8 mouse cellular contexts compared by ENCODE assay signal in the genomic region with DNA sequence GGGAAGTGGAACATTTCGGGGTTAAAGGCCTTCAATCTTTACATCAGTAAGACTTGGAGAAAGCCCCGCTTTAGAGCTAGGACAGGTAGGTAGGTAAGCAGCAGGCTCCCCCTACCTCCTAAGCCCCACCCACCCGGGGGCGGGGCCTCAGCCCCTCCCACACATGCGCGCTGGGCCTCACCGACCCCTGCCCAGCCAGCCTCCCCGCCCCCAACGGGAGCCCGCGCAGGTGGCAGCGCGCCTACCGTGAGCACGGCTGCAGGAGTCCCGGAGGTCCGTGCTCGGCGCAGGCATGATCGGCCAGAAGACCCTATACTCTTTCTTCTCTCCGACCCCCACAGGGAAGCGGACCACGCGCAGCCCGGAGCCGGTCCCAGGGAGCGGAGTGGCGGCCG. TPM values are rescaled to one million over a fixed set of nuclear protein-coding genes. Genes with fewer than 3 reads are reported as not detected.
A peak's percentile ranks its signal among the peaks of the same experiment; 100 is the strongest.
DNase-seq lines count a peak whose midpoint lies in the region; ATAC-seq and TF ChIP-seq lines count a peak whose summit lies in the region.

A gene (plus strand): TSS at position 176 of the 395 bp plus-strand sequence.

- no peak for TF ChIP-seq CTCF in MEL (IDR thresholded peaks at IDR 0.05 in 2 of 3, conservative IDR thresholded peaks at IDR 0.05 in 1 of 3; ENCODE audit: control insufficient read depth in 1 of 3, insufficient read depth in 1 of 3, low read depth in 2 of 3, low read length in 3 of 3, poor library complexity in 1 of 3, severe bottlenecking in 1 of 3)
- TF ChIP-seq CTCF in heart, postnatal 0 days (IDR thresholded peaks at IDR 0.05; ENCODE audit: low read depth) = no peak
- TF ChIP-seq CTCF in thymus, adult 2 months (IDR thresholded peaks at IDR 0.05; ENCODE audit: borderline replicate concordance, control insufficient read depth, extremely low read depth, insufficient read depth, low read length, poor library complexity) = no peak

- no peak for TF ChIP-seq RAD21 in MEL (IDR thresholded peaks at IDR 0.05; ENCODE audit: low read depth, low read length)

- no peak; a peak in 1 of 4 replicates for TF ChIP-seq POLR2A in MEL (IDR thresholded peaks at IDR 0.05; ENCODE audit: control insufficient read depth in 1 of 2, insufficient read depth in 1 of 2, low read depth in 1 of 2, low read length in 2 of 2, poor library complexity in 1 of 2)
- peak; percentile 9; the same call in 1 of the 2 replicates for TF ChIP-seq POLR2A in thymus, adult 2 months (IDR thresholded peaks at IDR 0.05; ENCODE audit: control insufficient read depth, extremely low read depth, insufficient read depth, low read length, poor library complexity)

- under 1% methylated on average over 21 of the region's 29 CpGs for WGBS in heart, postnatal 0 days
- 1% methylated on average over 29 of the region's 29 CpGs for WGBS in large intestine, adult 2 months
- under 1% methylated on average over 28 of the region's 29 CpGs for WGBS in midbrain, embryonic 11.5 days
- WGBS in thymus, adult 2 months = 1% methylated on average over 29 of the region's 29 CpGs

- peak; percentile 86 for DNase-seq in CD4-positive helper T cell, adult 2 months (ENCODE audit: low read depth, low spot score)
- peak; percentile 68 for DNase-seq in MEL (ENCODE audit: low read depth, low spot score)
- DNase-seq in embryo, embryonic 11.5 days (ENCODE audit: low read depth, low spot score) = peak; percentile 49
- no peak for DNase-seq in heart, postnatal 0 days (ENCODE audit: low spot score)
- no peak for DNase-seq in large intestine, adult 2 months (ENCODE audit: low read depth, low spot score)
- DNase-seq in midbrain, embryonic 11.5 days (ENCODE audit: low spot score, missing footprints) = peak; percentile 97
- DNase-seq in thymus, adult 2 months = peak; percentile 79
- DNase-seq in layer of hippocampus, adult 9-11 months = no peak

- TF ChIP-seq EP300 in MEL (IDR thresholded peaks at IDR 0.05; ENCODE audit: low read depth in 1 of 2, low read length in 2 of 2) = no peak
- no peak for TF ChIP-seq EP300 in heart, postnatal 0 days (IDR thresholded peaks at IDR 0.05; ENCODE audit: low read depth)

- H3K79me2 ChIP-seq in MEL (ENCODE audit: control insufficient read depth, insufficient read depth, low read length, poor library complexity) = peaks cover 3% of the 10 kb centered on the region; the same call in 1 of the 2 replicates

- H3K27me3 ChIP-seq in MEL (ENCODE audit: control insufficient read depth in 1 of 2, insufficient read depth in 2 of 2, low read length in 2 of 2) = no peaks in the 10 kb centered on the region
- no peaks in the 10 kb centered on the region for H3K27me3 ChIP-seq in heart, postnatal 0 days (ENCODE audit: control insufficient read depth, insufficient read depth, low read length)
- H3K27me3 ChIP-seq in midbrain, embryonic 11.5 days (ENCODE audit: control insufficient read depth, insufficient read depth, low read length) = no peaks in the 10 kb centered on the region
- no peaks in the 10 kb centered on the region for H3K27me3 ChIP-seq in thymus, adult 2 months (ENCODE audit: control insufficient read depth, insufficient read depth, low read length)

- H3K9ac ChIP-seq in MEL (ENCODE audit: control insufficient read depth, low read depth, low read length, poor library complexity, severe bottlenecking) = peak within 1 kb of the TSS; percentile 84
- peak within 1 kb of the TSS; percentile 58 for H3K9ac ChIP-seq in heart, postnatal 0 days (replicated peaks; ENCODE audit: low read depth, low read length)
- H3K9ac ChIP-seq in midbrain, embryonic 11.5 days (ENCODE audit: low read length) = peak within 1 kb of the TSS; percentile 73

- no peaks in the 10 kb centered on the region for H3K9me3 ChIP-seq in MEL (replicated peaks; ENCODE audit: insufficient read depth, low read length)
- H3K9me3 ChIP-seq in heart, postnatal 0 days (replicated peaks; ENCODE audit: control insufficient read depth, low read length) = no peaks in the 10 kb centered on the region
- no peaks in the 10 kb centered on the region for H3K9me3 ChIP-seq in midbrain, embryonic 11.5 days (ENCODE audit: control insufficient read depth, low read length)

- peak within 1 kb of the TSS; percentile 58 for H3K27ac ChIP-seq in MEL (ENCODE audit: control insufficient read depth, low read depth, low read length)
- peak within 1 kb of the TSS; percentile 92 for H3K27ac ChIP-seq in heart, postnatal 0 days (ENCODE audit: low read depth)
- H3K27ac ChIP-seq in midbrain, embryonic 11.5 days (ENCODE audit: low read depth, low read length) = no peak within 1 kb of the TSS
- H3K27ac ChIP-seq in thymus, adult 2 months (ENCODE audit: control insufficient read depth, insufficient read depth, low read length) = no peak within 1 kb of the TSS

- H3K4me2 ChIP-seq in heart, postnatal 0 days (ENCODE audit: low read depth, low read length) = peak within 1 kb of the TSS; percentile 95
- H3K4me2 ChIP-seq in midbrain, embryonic 11.5 days = peak within 1 kb of the TSS; percentile 96

- H3K4me1 ChIP-seq in MEL (ENCODE audit: control insufficient read depth in 1 of 2, insufficient read depth in 2 of 2, low read length in 2 of 2) = peaks cover 8 to 32% of the 10 kb centered on the region in 2 experiments
- peaks cover 19% of the 10 kb centered on the region for H3K4me1 ChIP-seq in heart, postnatal 0 days (ENCODE audit: control insufficient read depth, insufficient read depth)
- H3K4me1 ChIP-seq in midbrain, embryonic 11.5 days (ENCODE audit: control insufficient read depth, insufficient read depth, low read length) = peaks cover 24% of the 10 kb centered on the region
- peaks cover 20% of the 10 kb centered on the region for H3K4me1 ChIP-seq in thymus, adult 2 months (replicated peaks; ENCODE audit: control insufficient read depth, insufficient read depth, low read length)

- H3K4me3 ChIP-seq in MEL (ENCODE audit: control insufficient read depth in 1 of 2, insufficient read depth in 1 of 2, low read depth in 2 of 2, low read length in 2 of 2) = peak within 1 kb of the TSS; percentile 73 to 75
- peak within 1 kb of the TSS; percentile 64 for H3K4me3 ChIP-seq in heart, postnatal 0 days (ENCODE audit: low read depth, low read length)
- H3K4me3 ChIP-seq in midbrain, embryonic 11.5 days (ENCODE audit: low read depth, low read length) = peak within 1 kb of the TSS; percentile 84
- H3K4me3 ChIP-seq in thymus, adult 2 months (ENCODE audit: control insufficient read depth, insufficient read depth, low read length) = peak within 1 kb of the TSS; percentile 52

- H3K36me3 ChIP-seq in MEL (ENCODE audit: control insufficient read depth in 1 of 2, insufficient read depth in 2 of 2, low read length in 2 of 2) = peaks cover 0 to 22% of the 10 kb centered on the region in 2 experiments; a peak in 2 of 4 replicates
- no peaks in the 10 kb centered on the region for H3K36me3 ChIP-seq in heart, postnatal 0 days (replicated peaks; ENCODE audit: control insufficient read depth, insufficient read depth, low read length)
- 0 out of 2 replicates have a peak, but pooled peaks cover 2% of the 10 kb centered on the region for H3K36me3 ChIP-seq in midbrain, embryonic 11.5 days (ENCODE audit: control insufficient read depth, insufficient read depth, low read length)
- no peaks in the 10 kb centered on the region for H3K36me3 ChIP-seq in thymus, adult 2 months (ENCODE audit: control insufficient read depth, insufficient read depth, low read length)

- no peak for ATAC-seq in heart, postnatal 0 days (ENCODE audit: insufficient read depth, low read depth)
- ATAC-seq in midbrain, embryonic 11.5 days (ENCODE audit: low FRiP score) = peak; percentile 54

TF ChIP-seq in MEL, 35 proteins besides CTCF, POLR2A, EP300 and RAD21:
- TF ChIP-seq NRF1 (IDR thresholded peaks at IDR 0.05; ENCODE audit: insufficient read depth, low read depth, low read length, poor library complexity, severe bottlenecking) (peak; percentile 75), HCFC1 (IDR thresholded peaks at IDR 0.05; ENCODE audit: low read depth, low read length) (no peak), MYB (IDR thresholded peaks at IDR 0.05; ENCODE audit: low read depth, low read length) (no peak), MYC (IDR thresholded peaks at IDR 0.05; ENCODE audit: low read depth, low read length) (peak; percentile 1; the same call in 1 of the 2 replicates)
TF ChIP-seq in MEL: peak in this region for 2.

RNA-seq across cellular contexts. Expression of the gene that starts here (rescaled TPM):
- 19.6 and 22.1 TPM in 2 replicates for total RNA-seq in MEL (2012; rRNA removed)
- 10 to 100 TPM in 1 of 2 experiments, not detected in 1; 62.2 TPM for polyA plus RNA-seq in MEL (2012; ENCODE audit: insufficient read depth in 1 of 2, insufficient read length in 2 of 2, low read depth in 1 of 2, low replicate concordance in 2 of 2, missing spikeins in 1 of 2)
- total RNA-seq in heart, postnatal 0 days (2014; rRNA removed; ENCODE audit: low replicate concordance) = 15.0 and 31.4 TPM in 2 replicates
- polyA plus RNA-seq in heart, postnatal 0 days (2015; fragmentation: Nextera tagmentation; extraction: Ambion mirVana) = 25.0 and 26.5 TPM in 2 replicates
- polyA plus RNA-seq in large intestine, adult 2 months (2012; rRNA removed) = 10.5 and 11.7 TPM in 2 replicates
- polyA plus RNA-seq in midbrain, embryonic 11.5 days (2014; fragmentation: Nextera tagmentation; extraction: Ambion mirVana) = 30.0 and 35.1 TPM in 2 replicates
- polyA plus RNA-seq in thymus, adult 2 months (2012; rRNA removed) = 21.7 and 28.9 TPM in 2 replicates

Comparison
In these comparisons a context has a peak if more than half of its experiments do, and no peak if none do; other contexts are left out.
1. DNase-seq: peak in CD4-positive helper T cell, adult 2 months (single experiment), MEL (single experiment), embryo, embryonic 11.5 days (single experiment), midbrain, embryonic 11.5 days (single experiment) and thymus, adult 2 months (single experiment); none in heart, postnatal 0 days (single experiment), large intestine, adult 2 months (single experiment) and layer of hippocampus, adult 9-11 months (single experiment).
2. H3K27ac ChIP-seq: peak in MEL (single experiment) and heart, postnatal 0 days (single experiment); none in midbrain, embryonic 11.5 days (single experiment) and thymus, adult 2 months (single experiment).
3. Peak in every context shown above with its lines, with median percentiles within 50 percentile points of each other: H3K4me3 ChIP-seq and H3K9ac ChIP-seq.